Mouse (Mus musculus): Measurements from ENCODE around the gene Ilf3. TPM values are rescaled to one million over a fixed set of nuclear protein-coding genes. Genes with fewer than 3 reads are reported as not detected.

Gene Ilf3
- polyA plus RNA-seq, 1 experiment: 209 TPM

GRCm38 (mm10) chr9:21372508-21372907 is 4.8 kb downstream of the Ilf3 start:
- Histone ChIP-seq H3K9me3 (replicated peaks; ENCODE audit: control insufficient read depth, insufficient read depth, low read length, poor library complexity, severe bottlenecking) (no peaks in the 10 kb centered on the region), H3K27me3 (ENCODE audit: control insufficient read depth, insufficient read depth, low read length, poor library complexity, severe bottlenecking) (no peaks in the 10 kb centered on the region), H3K4me3 (ENCODE audit: low read depth, low read length) (no peak overlapping the region), H3K4me1 (ENCODE audit: control insufficient read depth, insufficient read depth, low read length) (peaks cover 1% of the 10 kb centered on the region), H3K9ac (ENCODE audit: low read depth, poor library complexity, severe bottlenecking) (no peak overlapping the region), H3K27ac (ENCODE audit: insufficient read depth, low read length) (no peak overlapping the region), H3K36me3 (ENCODE audit: control insufficient read depth, insufficient read depth, low read length, poor library complexity, severe bottlenecking) (peaks cover 25% of the 10 kb centered on the region)
- no peak for TF ChIP-seq CTCF (IDR thresholded peaks at IDR 0.05; ENCODE audit: low read depth, low read length)
- no peak for TF ChIP-seq EP300 (IDR thresholded peaks at IDR 0.05; ENCODE audit: insufficient read depth, low read depth, low read length)
- no peak for TF ChIP-seq POLR2A (IDR thresholded peaks at IDR 0.05; ENCODE audit: insufficient read depth, low read length)

GRCm38 (mm10) chr9:21379195-21379594 is 11.5 kb downstream of the Ilf3 start:
- Histone ChIP-seq H3K27me3 (ENCODE audit: control insufficient read depth, insufficient read depth, low read length, poor library complexity, severe bottlenecking) (no peaks in the 10 kb centered on the region), H3K36me3 (ENCODE audit: control insufficient read depth, insufficient read depth, low read length, poor library complexity, severe bottlenecking) (peaks cover 30% of the 10 kb centered on the region), H3K4me3 (ENCODE audit: low read depth, low read length) (no peak overlapping the region), H3K27ac (ENCODE audit: insufficient read depth, low read length) (no peak overlapping the region), H3K9me3 (replicated peaks; ENCODE audit: control insufficient read depth, insufficient read depth, low read length, poor library complexity, severe bottlenecking) (no peaks in the 10 kb centered on the region), H3K9ac (ENCODE audit: low read depth, poor library complexity, severe bottlenecking) (no peak overlapping the region), H3K4me1 (ENCODE audit: control insufficient read depth, insufficient read depth, low read length) (peaks cover 3% of the 10 kb centered on the region)
- TF ChIP-seq CTCF (IDR thresholded peaks at IDR 0.05; ENCODE audit: low read depth, low read length) (no peak), POLR2A (IDR thresholded peaks at IDR 0.05; ENCODE audit: insufficient read depth, low read length) (no peak), EP300 (IDR thresholded peaks at IDR 0.05; ENCODE audit: insufficient read depth, low read depth, low read length) (no peak)

GRCm38 (mm10) chr9:21380868-21381267 is 13.2 kb downstream of the Ilf3 start:
- Histone ChIP-seq H3K27me3 (ENCODE audit: control insufficient read depth, insufficient read depth, low read length, poor library complexity, severe bottlenecking) (no peaks in the 10 kb centered on the region), H3K4me3 (ENCODE audit: low read depth, low read length) (no peak overlapping the region)

GRCm38 (mm10) chr9:21383966-21384365 is 16.3 kb downstream of the Ilf3 start:
- TF ChIP-seq EP300 (IDR thresholded peaks at IDR 0.05; ENCODE audit: insufficient read depth, low read depth, low read length) (no peak), POLR2A (IDR thresholded peaks at IDR 0.05; ENCODE audit: insufficient read depth, low read length) (no peak), CTCF (IDR thresholded peaks at IDR 0.05; ENCODE audit: low read depth, low read length) (no peak)
- Histone ChIP-seq H3K9ac (ENCODE audit: low read depth, poor library complexity, severe bottlenecking) (no peak overlapping the region), H3K4me3 (ENCODE audit: low read depth, low read length) (no peak overlapping the region), H3K9me3 (replicated peaks; ENCODE audit: control insufficient read depth, insufficient read depth, low read length, poor library complexity, severe bottlenecking) (no peaks in the 10 kb centered on the region), H3K4me1 (ENCODE audit: control insufficient read depth, insufficient read depth, low read length) (peaks cover 1% of the 10 kb centered on the region), H3K27me3 (ENCODE audit: control insufficient read depth, insufficient read depth, low read length, poor library complexity, severe bottlenecking) (no peaks in the 10 kb centered on the region), H3K27ac (ENCODE audit: insufficient read depth, low read length) (no peak overlapping the region), H3K36me3 (ENCODE audit: control insufficient read depth, insufficient read depth, low read length, poor library complexity, severe bottlenecking) (peaks cover 27% of the 10 kb centered on the region)

More at GRCm38 (mm10) chr9:21380868-21381267, 13.2 kb downstream of the Ilf3 start:
- no peak overlapping the region for H3K9ac ChIP-seq (ENCODE audit: low read depth, poor library complexity, severe bottlenecking)
- H3K4me1 ChIP-seq (ENCODE audit: control insufficient read depth, insufficient read depth, low read length): peaks cover 1% of the 10 kb centered on the region
- TF ChIP-seq EP300 (IDR thresholded peaks at IDR 0.05; ENCODE audit: insufficient read depth, low read depth, low read length) (no peak), POLR2A (IDR thresholded peaks at IDR 0.05; ENCODE audit: insufficient read depth, low read length) (no peak), CTCF (IDR thresholded peaks at IDR 0.05; ENCODE audit: low read depth, low read length) (no peak)
- peaks cover 24% of the 10 kb centered on the region for H3K36me3 ChIP-seq (ENCODE audit: control insufficient read depth, insufficient read depth, low read length, poor library complexity, severe bottlenecking)
- no peak overlapping the region for H3K27ac ChIP-seq (ENCODE audit: insufficient read depth, low read length)
- no peaks in the 10 kb centered on the region for H3K9me3 ChIP-seq (replicated peaks; ENCODE audit: control insufficient read depth, insufficient read depth, low read length, poor library complexity, severe bottlenecking)

- TF ChIP-seq CTCF (IDR thresholded peaks at IDR 0.05; ENCODE audit: low read depth, low read length) (no peak), POLR2A (IDR thresholded peaks at IDR 0.05; ENCODE audit: insufficient read depth, low read length) (no peak), EP300 (IDR thresholded peaks at IDR 0.05; ENCODE audit: insufficient read depth, low read depth, low read length) (no peak)
- Histone ChIP-seq H3K4me3 (ENCODE audit: low read depth, low read length) (no peak overlapping the region), H3K27me3 (ENCODE audit: control insufficient read depth, insufficient read depth, low read length, poor library complexity, severe bottlenecking) (no peaks in the 10 kb centered on the region), H3K27ac (ENCODE audit: insufficient read depth, low read length) (no peak overlapping the region), H3K9ac (ENCODE audit: low read depth, poor library complexity, severe bottlenecking) (no peak overlapping the region), H3K4me1 (ENCODE audit: control insufficient read depth, insufficient read depth, low read length) (no peaks in the 10 kb centered on the region), H3K36me3 (ENCODE audit: control insufficient read depth, insufficient read depth, low read length, poor library complexity, severe bottlenecking) (peaks cover 92% of the 10 kb centered on the region), H3K9me3 (replicated peaks; ENCODE audit: control insufficient read depth, insufficient read depth, low read length, poor library complexity, severe bottlenecking) (no peaks in the 10 kb centered on the region)
Observed at GRCm38 (mm10) chr9:21392646-21393175, 25.0 kb downstream of the Ilf3 start.

GRCm38 (mm10) chr9:21395692-21396091 is 28.0 kb downstream of the Ilf3 start:
- no peak overlapping the region for H3K9ac ChIP-seq (ENCODE audit: low read depth, poor library complexity, severe bottlenecking)
- no peaks in the 10 kb centered on the region for H3K4me1 ChIP-seq (ENCODE audit: control insufficient read depth, insufficient read depth, low read length)
- no peak overlapping the region for H3K27ac ChIP-seq (ENCODE audit: insufficient read depth, low read length)
- H3K4me3 ChIP-seq (ENCODE audit: low read depth, low read length): no peak overlapping the region
- H3K36me3 ChIP-seq (ENCODE audit: control insufficient read depth, insufficient read depth, low read length, poor library complexity, severe bottlenecking): peaks cover 96% of the 10 kb centered on the region
- H3K9me3 ChIP-seq (replicated peaks; ENCODE audit: control insufficient read depth, insufficient read depth, low read length, poor library complexity, severe bottlenecking): no peaks in the 10 kb centered on the region
- no peak for TF ChIP-seq EP300 (IDR thresholded peaks at IDR 0.05; ENCODE audit: insufficient read depth, low read depth, low read length)
- TF ChIP-seq POLR2A (IDR thresholded peaks at IDR 0.05; ENCODE audit: insufficient read depth, low read length): no peak
- H3K27me3 ChIP-seq (ENCODE audit: control insufficient read depth, insufficient read depth, low read length, poor library complexity, severe bottlenecking): no peaks in the 10 kb centered on the region

Data from ES-Bruce4 (cell line).